Mouse (Mus musculus) myocyte (in vitro differentiated cells): ENCODE results near the gene Smyd1.

ENCODE experiments used
- CEBPB ChIP-seq: IDR thresholded peaks from 2 replicates; pipeline ENCODE4 v1.6.1; 2011; ENCODE audit warnings: mild to moderate bottlenecking, moderate library complexity; ENCODE audit not compliant: poor library complexity, insufficient read depth, severe bottlenecking
- E2F4 ChIP-seq: IDR thresholded peaks from one replicate; pipeline ENCODE4 v1.6.1; 2011; ENCODE audit warnings: mild to moderate bottlenecking, control low read depth, moderate library complexity; ENCODE audit not compliant: insufficient read depth
- MAX ChIP-seq: IDR thresholded peaks from one replicate; pipeline ENCODE4 v1.6.1; 2011; ENCODE audit warnings: low read depth, mild to moderate bottlenecking, control low read depth
- MYOG ChIP-seq, 3 experiments: IDR thresholded peaks; one replicate each; pipeline ENCODE4 v1.6.1; 2011; ENCODE audit warnings: control low read depth in 2 of 3, low read depth in 2 of 3, mild to moderate bottlenecking in 2 of 3; ENCODE audit not compliant: insufficient read length in 2 of 3, control insufficient read depth in 1 of 3, insufficient read depth in 1 of 3
- POLR2A ChIP-seq: IDR thresholded peaks from one replicate; pipeline ENCODE4 v1.6.1; 2011; ENCODE audit warnings: low read depth, mild to moderate bottlenecking, control low read depth, moderate library complexity; ENCODE audit not compliant: insufficient read length
- POLR2AphosphoS2 ChIP-seq: IDR thresholded peaks from one replicate; pipeline ENCODE4 v1.6.1; 2011; ENCODE audit warnings: low read depth, control low read depth; ENCODE audit not compliant: insufficient read length
- REST ChIP-seq: IDR thresholded peaks from one replicate; pipeline ENCODE4 v1.6.1; 2011; ENCODE audit warnings: mild to moderate bottlenecking, control low read depth, moderate library complexity; ENCODE audit not compliant: insufficient read depth, insufficient read length
- SRF ChIP-seq: IDR thresholded peaks from one replicate; pipeline ENCODE4 v1.6.1; 2011; ENCODE audit warnings: low read depth; ENCODE audit not compliant: control insufficient read depth, insufficient read length
- TCF12 ChIP-seq: IDR thresholded peaks from one replicate; pipeline ENCODE4 v1.6.1; 2011; ENCODE audit warnings: mild to moderate bottlenecking, control low read depth; ENCODE audit not compliant: poor library complexity, insufficient read depth, severe bottlenecking
- USF1 ChIP-seq: IDR thresholded peaks from one replicate; pipeline ENCODE4 v1.6.1; 2011; ENCODE audit warnings: low read depth, mild to moderate bottlenecking, control low read depth, moderate library complexity

GRCm38 (mm10) chr6:71341179-71341578, 19.1 kb upstream of the Smyd1 start:
- TF ChIP-seq USF1 (no peak), POLR2AphosphoS2 (no peak), SRF (no peak), TCF12 (no peak), E2F4 (no peak), POLR2A (no peak), MAX (no peak), CEBPB (no peak), REST (no peak), MYOG (IDR thresholded peaks at IDR 0.05; ENCODE audit: control insufficient read depth in 1 of 3, insufficient read depth in 1 of 3, insufficient read length in 2 of 3, low read depth in 2 of 3) (no peak)
